Mouse (Mus musculus): ENCODE measurements at regions not wholly inside any gene's neighbourhood (a gene's known extent, or its start where the extent isn't known, plus 50 kb on each side); places are given as distances from the start of the nearest gene placed in this dataset.
A peak's percentile ranks its signal among the peaks of the same experiment; 100 is the strongest.

- TF ChIP-seq MYOG (IDR thresholded peaks at IDR 0.05; ENCODE audit: control insufficient read depth, extremely low read depth, insufficient read length) (no peak), CTCF (IDR thresholded peaks at IDR 0.05; ENCODE audit: control insufficient read depth, insufficient read depth, insufficient read length) (peak; percentile 74)
- H3K79me3 ChIP-seq (ENCODE audit: low read depth), result no peaks in the 10 kb centered on the region
- H3K4me3 ChIP-seq (ENCODE audit: insufficient read depth, poor library complexity, severe bottlenecking), result no peak overlapping the region
- no peak overlapping the region for H3ac ChIP-seq (ENCODE audit: control insufficient read depth, insufficient read length, low read depth)
- peaks cover 6% of the 10 kb centered on the region for H3K27me3 ChIP-seq (ENCODE audit: control insufficient read depth, insufficient read depth, insufficient read length)
- no peaks in the 10 kb centered on the region for H3K79me2 ChIP-seq (ENCODE audit: control insufficient read depth, insufficient read depth)
- no peaks in the 10 kb centered on the region for H3K36me3 ChIP-seq (ENCODE audit: control insufficient read depth, insufficient read depth)
Observed at GRCm38 (mm10) chr12:77667875-77668204, 429.9 kb downstream of the Fut8 start.

- Histone ChIP-seq H3ac (ENCODE audit: control insufficient read depth, insufficient read length, low read depth) (no peak overlapping the region), H3K36me3 (ENCODE audit: control insufficient read depth, insufficient read depth) (no peaks in the 10 kb centered on the region), H3K4me3 (ENCODE audit: insufficient read depth, poor library complexity, severe bottlenecking) (no peak overlapping the region), H3K79me3 (ENCODE audit: low read depth) (no peaks in the 10 kb centered on the region), H3K27me3 (ENCODE audit: control insufficient read depth, insufficient read depth, insufficient read length) (peaks cover 6% of the 10 kb centered on the region), H3K79me2 (ENCODE audit: control insufficient read depth, insufficient read depth) (no peaks in the 10 kb centered on the region)
- no peak for TF ChIP-seq MYOG (IDR thresholded peaks at IDR 0.05; ENCODE audit: control insufficient read depth, extremely low read depth, insufficient read length)
- TF ChIP-seq CTCF (IDR thresholded peaks at IDR 0.05; ENCODE audit: control insufficient read depth, insufficient read depth, insufficient read length), result no peak
- no peak for TF ChIP-seq USF1 (IDR thresholded peaks at IDR 0.05; ENCODE audit: low read depth)
- no peak for TF ChIP-seq FOSL1 (IDR thresholded peaks at IDR 0.05; ENCODE audit: insufficient read depth, low read length, poor library complexity, severe bottlenecking)
- no peak for TF ChIP-seq MAX (IDR thresholded peaks at IDR 0.05)
- TF ChIP-seq CEBPB (IDR thresholded peaks at IDR 0.05; ENCODE audit: low read depth), result no peak
- no peak for TF ChIP-seq MYOD1 (IDR thresholded peaks at IDR 0.05; ENCODE audit: control insufficient read depth, insufficient read length, low read depth)
Observed at GRCm38 (mm10) chr12:77670531-77670930, 432.6 kb downstream of the Fut8 start.

GRCm38 (mm10) chr12:77674352-77674751 is 436.4 kb downstream of the Fut8 start:
- H3ac ChIP-seq (ENCODE audit: control insufficient read depth, insufficient read length, low read depth), result no peak overlapping the region
- peaks cover 13% of the 10 kb centered on the region for H3K27me3 ChIP-seq (ENCODE audit: control insufficient read depth, insufficient read depth, insufficient read length)
- H3K36me3 ChIP-seq (ENCODE audit: control insufficient read depth, insufficient read depth), result no peaks in the 10 kb centered on the region
- no peaks in the 10 kb centered on the region for H3K79me3 ChIP-seq (ENCODE audit: low read depth)
- no peaks in the 10 kb centered on the region for H3K79me2 ChIP-seq (ENCODE audit: control insufficient read depth, insufficient read depth)
- no peak for TF ChIP-seq CEBPB (IDR thresholded peaks at IDR 0.05; ENCODE audit: low read depth)
- no peak for TF ChIP-seq MAX (IDR thresholded peaks at IDR 0.05)
- TF ChIP-seq MYOD1 (IDR thresholded peaks at IDR 0.05; ENCODE audit: control insufficient read depth, insufficient read length, low read depth), result no peak
- no peak for TF ChIP-seq MYOG (IDR thresholded peaks at IDR 0.05; ENCODE audit: control insufficient read depth, extremely low read depth, insufficient read length)
- no peak for TF ChIP-seq CTCF (IDR thresholded peaks at IDR 0.05; ENCODE audit: control insufficient read depth, insufficient read depth, insufficient read length)
- TF ChIP-seq USF1 (IDR thresholded peaks at IDR 0.05; ENCODE audit: low read depth), result no peak
- TF ChIP-seq FOSL1 (IDR thresholded peaks at IDR 0.05; ENCODE audit: insufficient read depth, low read length, poor library complexity, severe bottlenecking), result no peak
- H3K4me3 ChIP-seq (ENCODE audit: insufficient read depth, poor library complexity, severe bottlenecking), result no peak overlapping the region

- Histone ChIP-seq H3K79me3 (ENCODE audit: low read depth) (no peaks in the 10 kb centered on the region), H3K27me3 (ENCODE audit: control insufficient read depth, insufficient read depth, insufficient read length) (peaks cover 13% of the 10 kb centered on the region), H3K36me3 (ENCODE audit: control insufficient read depth, insufficient read depth) (no peaks in the 10 kb centered on the region), H3ac (ENCODE audit: control insufficient read depth, insufficient read length, low read depth) (no peak overlapping the region), H3K4me3 (ENCODE audit: insufficient read depth, poor library complexity, severe bottlenecking) (no peak overlapping the region), H3K79me2 (ENCODE audit: control insufficient read depth, insufficient read depth) (no peaks in the 10 kb centered on the region)
- TF ChIP-seq CEBPB (IDR thresholded peaks at IDR 0.05; ENCODE audit: low read depth) (no peak), CTCF (IDR thresholded peaks at IDR 0.05; ENCODE audit: control insufficient read depth, insufficient read depth, insufficient read length) (peak; percentile 39)
Observed at GRCm38 (mm10) chr12:77674755-77675154, 436.8 kb downstream of the Fut8 start.

- no peaks in the 10 kb centered on the region for H3K79me2 ChIP-seq (ENCODE audit: control insufficient read depth, insufficient read depth)
- TF ChIP-seq FOSL1 (IDR thresholded peaks at IDR 0.05; ENCODE audit: insufficient read depth, low read length, poor library complexity, severe bottlenecking), result no peak
- TF ChIP-seq CEBPB (IDR thresholded peaks at IDR 0.05; ENCODE audit: low read depth), result no peak
- no peak for TF ChIP-seq CTCF (IDR thresholded peaks at IDR 0.05; ENCODE audit: control insufficient read depth, insufficient read depth, insufficient read length)
- TF ChIP-seq MYOG (IDR thresholded peaks at IDR 0.05; ENCODE audit: control insufficient read depth, extremely low read depth, insufficient read length), result no peak
- no peak for TF ChIP-seq MAX (IDR thresholded peaks at IDR 0.05)
- no peak for TF ChIP-seq MYOD1 (IDR thresholded peaks at IDR 0.05; ENCODE audit: control insufficient read depth, insufficient read length, low read depth)
- TF ChIP-seq USF1 (IDR thresholded peaks at IDR 0.05; ENCODE audit: low read depth), result no peak
- no peaks in the 10 kb centered on the region for H3K79me3 ChIP-seq (ENCODE audit: low read depth)
- H3ac ChIP-seq (ENCODE audit: control insufficient read depth, insufficient read length, low read depth), result no peak overlapping the region
- H3K36me3 ChIP-seq (ENCODE audit: control insufficient read depth, insufficient read depth), result no peaks in the 10 kb centered on the region
- no peak overlapping the region for H3K4me3 ChIP-seq (ENCODE audit: insufficient read depth, poor library complexity, severe bottlenecking)
- peaks cover 7% of the 10 kb centered on the region for H3K27me3 ChIP-seq (ENCODE audit: control insufficient read depth, insufficient read depth, insufficient read length)
Observed at GRCm38 (mm10) chr12:77678040-77678439, 440.1 kb downstream of the Fut8 start.

- no peak for TF ChIP-seq CEBPB (IDR thresholded peaks at IDR 0.05; ENCODE audit: low read depth)
- TF ChIP-seq CTCF (IDR thresholded peaks at IDR 0.05; ENCODE audit: control insufficient read depth, insufficient read depth, insufficient read length), result no peak
- no peak for TF ChIP-seq MYOD1 (IDR thresholded peaks at IDR 0.05; ENCODE audit: control insufficient read depth, insufficient read length, low read depth)
- no peak for TF ChIP-seq USF1 (IDR thresholded peaks at IDR 0.05; ENCODE audit: low read depth)
- no peak for TF ChIP-seq MYOG (IDR thresholded peaks at IDR 0.05; ENCODE audit: control insufficient read depth, extremely low read depth, insufficient read length)
- TF ChIP-seq MAX (IDR thresholded peaks at IDR 0.05), result no peak
- TF ChIP-seq FOSL1 (IDR thresholded peaks at IDR 0.05; ENCODE audit: insufficient read depth, low read length, poor library complexity, severe bottlenecking), result no peak
- no peak overlapping the region for H3K4me3 ChIP-seq (ENCODE audit: insufficient read depth, poor library complexity, severe bottlenecking)
- H3K36me3 ChIP-seq (ENCODE audit: control insufficient read depth, insufficient read depth), result no peaks in the 10 kb centered on the region
- H3K79me2 ChIP-seq (ENCODE audit: control insufficient read depth, insufficient read depth), result no peaks in the 10 kb centered on the region
- H3K27me3 ChIP-seq (ENCODE audit: control insufficient read depth, insufficient read depth, insufficient read length), result no peaks in the 10 kb centered on the region
- no peaks in the 10 kb centered on the region for H3K79me3 ChIP-seq (ENCODE audit: low read depth)
- H3ac ChIP-seq (ENCODE audit: control insufficient read depth, insufficient read length, low read depth), result no peak overlapping the region
Observed at GRCm38 (mm10) chr12:77694101-77694500, 456.2 kb downstream of the Fut8 start.
